Mouse (Mus musculus) Patski (cell line): ENCODE measurements around the gene Ephx1. TPM values are rescaled to one million over a fixed set of nuclear protein-coding genes. Genes with fewer than 3 reads are reported as not detected.
"Not testable (repeated sequence)": the region's sequence is repeated elsewhere in the genome, so short reads cannot be mapped to it uniquely, and the experiment has no call there.

ENCODE experiments used
- ATAC-seq: fragments of 100-300 bp; one replicate; pipeline ENCODE4 v1.8.0; 2021
- CTCF ChIA-PET: fragments of 350-600 bp; sonication (Branson Sonifier 250); formaldehyde crosslinking; loops from one replicate; lab custom pipeline; 2022; ENCODE audit warnings: inconsistent platforms; lab: Charles Lee
- POLR2A ChIA-PET: fragments of 350-600 bp; sonication (Branson Sonifier 250); formaldehyde crosslinking; loops from one replicate; lab custom pipeline; 2022; ENCODE audit warnings: antibody characterized with exemption, inconsistent platforms; lab: Charles Lee
- DNase-seq: peaks from one replicate; pipeline ENCODE4 v3.0.0-alpha.2; 2011; ENCODE audit warnings: low read depth, low spot score
- H3K27me3 ChIP-seq: fragments of 371-371 bp; one replicate; pipeline ENCODE4 v1.5.1; 2021
- CTCF ChIP-seq: fragments of 100-300 bp; IDR thresholded peaks from one replicate; pipeline ENCODE4 v1.5.1; 2021
- in situ Hi-C: fragments of 300-500 bp; cut with MboI; formaldehyde crosslinking; loops from 3 replicates; pipeline ENCODE4 v1.11.1; 2018; ENCODE audit warnings: low pct_unique_long_range_greater_than_20kb, mixed read lengths
- polyA plus RNA-seq: library from polyadenylated mRNA; unstranded; gene quantifications from one replicate; pipeline ENCODE4 v1.2.3, GENCODE M21; 2021

The Ephx1 gene
- polyA plus RNA-seq, 1 experiment from 2014 or later: 10.9 TPM

GRCm38 (mm10) chr1:181003790-181004189 is 16.9 kb downstream of the Ephx1 start:
- ATAC-seq (no peak), DNase-seq (no peak)
- CTCF ChIA-PET: interaction anchor here (1.1 kb wide), 1 partner anchor 35 kb away, joined by 4 read pairs; no protein-coding TSS in a partner anchor
- POLR2A ChIA-PET: no interaction called here
- in situ Hi-C loops: no loop called here
- no peak for TF ChIP-seq CTCF
- no peaks in the 10 kb centered on the region for H3K27me3 ChIP-seq

- in situ Hi-C loops: no loop called here
- DNase-seq: no peak
- ChIA-PET POLR2A (no interaction called here), CTCF (interaction anchor here (1.0 kb wide), 1 partner anchor 44 kb away, joined by 3 read pairs; no protein-coding TSS in a partner anchor)
- ATAC-seq: no peak
- TF ChIP-seq CTCF: no peak
- no peaks in the 10 kb centered on the region for H3K27me3 ChIP-seq
Measured at GRCm38 (mm10) chr1:181001621-181002020, 19.1 kb downstream of the Ephx1 start.

DNA sequence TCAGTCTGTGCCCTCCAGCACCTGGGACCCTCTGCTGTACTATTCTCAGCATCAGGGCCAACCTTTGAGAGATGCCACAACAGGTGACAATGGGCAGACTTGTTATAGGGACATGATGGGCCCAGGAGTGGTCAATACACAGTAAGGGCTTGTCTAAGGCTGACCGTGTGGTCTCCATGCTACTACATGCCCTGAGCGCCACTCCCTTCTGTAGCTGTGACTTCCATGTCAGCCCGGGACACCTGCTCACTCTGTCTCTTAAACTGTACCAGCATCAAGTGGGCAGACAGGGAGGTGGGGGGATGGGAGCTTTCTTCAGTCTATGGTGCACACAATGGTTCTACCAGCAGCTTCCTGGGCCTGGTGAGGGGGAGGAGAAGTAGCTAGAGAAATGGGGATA is 19.5 kb downstream of the Ephx1 start:
- H3K27me3 ChIP-seq: no peaks in the 10 kb centered on the region
- CTCF ChIA-PET: interaction anchor here (1.0 kb wide), 1 partner anchor 44 kb away, joined by 3 read pairs; no protein-coding TSS in a partner anchor
- DNase-seq (no peak), ATAC-seq (no peak)
- in situ Hi-C loops: no loop called here
- TF ChIP-seq CTCF: no peak
- POLR2A ChIA-PET: no interaction called here

DNA sequence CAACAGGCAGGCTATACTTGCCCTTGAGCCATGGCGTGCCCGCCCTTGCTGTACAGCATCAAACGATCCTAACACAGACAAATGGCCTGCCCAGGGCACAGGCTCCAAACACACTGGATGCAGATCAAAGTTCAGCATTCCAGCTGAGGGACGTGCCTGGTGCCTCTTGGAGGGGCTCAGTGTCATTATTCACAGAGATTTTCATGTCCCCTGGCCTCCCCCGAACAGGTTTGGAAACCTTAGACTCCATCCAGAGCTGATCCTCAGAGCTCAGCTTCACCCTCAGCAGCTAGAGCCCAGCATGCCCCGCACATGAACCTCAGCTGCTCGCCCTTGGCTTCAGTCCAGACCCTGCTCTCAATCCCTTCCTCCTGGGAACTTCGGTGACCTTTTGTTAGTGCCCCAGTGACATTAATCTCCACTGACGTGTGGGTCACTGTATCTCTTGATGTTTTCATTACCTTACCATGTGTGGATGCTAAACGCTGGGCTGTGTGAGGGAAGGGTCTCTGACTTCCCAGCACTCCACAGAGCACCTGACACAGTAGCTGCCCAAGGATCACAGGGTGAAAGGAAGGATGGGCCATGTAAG is 20.1 kb downstream of the Ephx1 start:
- TF ChIP-seq CTCF: no peak
- ChIA-PET POLR2A (no interaction called here), CTCF (no interaction called here)
- ATAC-seq (no peak), DNase-seq (no peak)
- in situ Hi-C loops: no loop called here
- H3K27me3 ChIP-seq: no peaks in the 10 kb centered on the region

- in situ Hi-C loops: loop anchor here (5.0 kb wide), 1 partner anchor 45 kb away; no protein-coding TSS in a partner anchor
- no peak for ATAC-seq
- CTCF ChIA-PET: interaction anchor here (1.3 to 7.7 kb wide), 4 partner anchors 16 to 65 kb away, joined by 4 to 64 read pairs (median 5); no protein-coding TSS in a partner anchor
Measured at GRCm38 (mm10) chr1:180992142-180992541, 28.6 kb downstream of the Ephx1 start.

DNA sequence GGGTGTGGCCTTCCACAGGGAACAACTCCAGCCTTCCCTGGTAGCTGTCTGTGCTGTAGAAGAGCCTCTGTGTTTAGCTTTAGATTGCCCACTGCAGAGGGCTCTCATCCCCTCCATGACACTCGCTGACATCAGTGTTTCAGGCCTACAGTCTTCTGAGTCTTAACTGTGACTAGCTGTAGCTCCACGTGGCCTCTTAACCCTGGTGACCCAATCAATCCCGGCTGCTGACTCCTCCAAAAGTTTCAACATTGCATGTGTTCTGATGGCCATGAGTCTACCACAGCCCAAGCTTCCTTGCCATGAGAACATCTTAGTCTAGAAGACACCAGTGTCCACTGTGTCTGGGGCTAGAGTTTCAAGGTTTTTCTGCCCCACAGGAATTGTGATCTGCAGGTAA is 30.0 kb downstream of the Ephx1 start:
- TF ChIP-seq CTCF: no peak
- ChIA-PET CTCF (interaction anchor here (1.1 to 7.7 kb wide), 3 partner anchors 49 to 116 kb away, joined by 3 to 64 read pairs (median 4); no protein-coding TSS in a partner anchor), POLR2A (no interaction called here)
- H3K27me3 ChIP-seq: no peaks in the 10 kb centered on the region
- no peak for DNase-seq
- in situ Hi-C loops: loop anchor here (5.0 kb wide), 1 partner anchor 47 kb away; no protein-coding TSS in a partner anchor
- no peak for ATAC-seq

More at GRCm38 (mm10) chr1:180992142-180992541, 28.6 kb downstream of the Ephx1 start:
- no peak for DNase-seq
- H3K27me3 ChIP-seq: no peaks in the 10 kb centered on the region
- POLR2A ChIA-PET: no interaction called here
- TF ChIP-seq CTCF: peak; percentile 71

DNA sequence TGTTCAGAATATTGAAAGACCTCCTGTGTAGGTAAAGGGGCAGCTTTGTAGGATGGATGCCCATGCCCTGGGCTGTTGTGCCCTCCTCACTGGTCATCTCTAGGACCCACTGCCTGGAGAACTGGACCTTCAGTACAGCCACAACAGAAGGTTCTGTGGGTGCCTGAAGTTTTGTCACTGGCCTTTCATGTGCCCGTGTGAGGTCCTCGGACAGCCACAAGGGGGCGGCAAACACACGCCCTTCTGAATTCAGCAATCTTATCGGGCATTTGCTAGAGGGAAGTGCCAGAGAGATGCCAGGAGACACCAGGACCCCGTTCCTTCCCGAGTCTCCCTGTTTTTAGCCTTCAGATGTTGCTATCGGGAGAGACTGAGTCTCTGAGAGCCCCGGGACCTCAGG is 32.9 kb downstream of the Ephx1 start:
- ATAC-seq (no peak), DNase-seq (no peak)
- peak; percentile 89 for TF ChIP-seq CTCF
- POLR2A ChIA-PET: no interaction called here
- CTCF ChIA-PET: interaction anchor here (0.8 to 7.7 kb wide), 3 partner anchors 52 to 86 kb away, joined by 3 to 64 read pairs (median 3); no protein-coding TSS in a partner anchor
- H3K27me3 ChIP-seq: peaks cover 6% of the 10 kb centered on the region
- in situ Hi-C loops: loop anchor here (5.0 kb wide), 1 partner anchor 245 kb away; no protein-coding TSS in a partner anchor

GRCm38 (mm10) chr1:180986701-180987100 is 34.0 kb downstream of the Ephx1 start:
- in situ Hi-C loops: loop anchor here (5.0 kb wide), 1 partner anchor 246 kb away; no protein-coding TSS in a partner anchor

GRCm38 (mm10) chr1:180981298-180982046 is 39.2 kb downstream of the Ephx1 start:
- in situ Hi-C loops, DNase-seq, POLR2A ChIA-PET, H3K27me3 ChIP-seq, ATAC-seq: not testable (repeated sequence)
- CTCF ChIA-PET: interaction anchor here (1.4 kb wide), 1 partner anchor 80 kb away, joined by 3 read pairs; no protein-coding TSS in a partner anchor

More at GRCm38 (mm10) chr1:180986701-180987100, 34.0 kb downstream of the Ephx1 start:
- no peak for ATAC-seq
- no peak for DNase-seq
- ChIA-PET POLR2A (no interaction called here), CTCF (no interaction called here)
- H3K27me3 ChIP-seq: peaks cover 6% of the 10 kb centered on the region
- TF ChIP-seq CTCF: peak; percentile 31

GRCm38 (mm10) chr1:180980464-180980863 is 40.2 kb downstream of the Ephx1 start:
- DNase-seq (no peak), ATAC-seq (no peak)
- ChIA-PET CTCF (interaction anchor here (1.1 to 1.4 kb wide), 2 partner anchors 66 to 79 kb away, joined by 3 read pairs; no protein-coding TSS in a partner anchor), POLR2A (no interaction called here)
- TF ChIP-seq CTCF: no peak
- in situ Hi-C loops: no loop called here
- peaks cover 6% of the 10 kb centered on the region for H3K27me3 ChIP-seq
